Mouse (Mus musculus): ENCODE results near the gene Gusb. TPM values are rescaled to one million over a fixed set of nuclear protein-coding genes. Genes with fewer than 3 reads are reported as not detected.

Gusb gene
- polyA plus RNA-seq, 1 experiment from 2014 or later = 35.0 TPM

DNA sequence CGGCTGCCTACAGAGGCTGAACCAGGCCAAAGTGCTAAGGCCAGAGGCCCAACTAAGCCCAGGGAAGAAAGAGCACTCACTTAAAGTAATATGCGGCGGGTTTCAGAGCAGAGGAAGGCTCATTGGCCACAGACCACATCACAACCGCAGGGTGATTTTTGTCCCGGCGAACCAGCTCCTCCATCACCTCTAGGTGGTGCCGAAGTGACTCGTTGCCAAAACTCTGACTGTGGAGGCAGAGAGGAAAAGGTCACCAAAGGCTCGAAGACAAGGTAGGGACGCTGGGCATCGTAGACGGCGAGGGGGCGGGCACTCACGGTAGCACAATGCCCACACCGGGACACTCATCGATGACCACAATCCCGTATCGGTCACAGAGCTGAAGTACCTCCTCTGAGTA, 5.1 kb downstream of the Gusb start:
- 71% methylated on average over 19 of the region's 19 CpGs for WGBS
- H3K27ac ChIP-seq (ENCODE audit: low read depth, low read length) = no peak overlapping the region
- no peaks in the 10 kb centered on the region; the same call in 1 of the 2 replicates for H3K4me1 ChIP-seq (replicated peaks; ENCODE audit: control insufficient read depth, insufficient read depth, low read length)
- H3K9me3 ChIP-seq (ENCODE audit: control insufficient read depth, low read length) = no peaks in the 10 kb centered on the region
- H3K4me2 ChIP-seq (replicated peaks; ENCODE audit: low read depth, low read length) = no peak overlapping the region
- H3K4me3 ChIP-seq (ENCODE audit: low read depth, low read length) = no peak overlapping the region
- H3K9ac ChIP-seq (ENCODE audit: low read depth, low read length) = no peak overlapping the region
- H3K36me3 ChIP-seq (ENCODE audit: control insufficient read depth, insufficient read depth, low read length) = no peaks in the 10 kb centered on the region
- DNase-seq (ENCODE audit: low spot score) (no peak), ATAC-seq (ENCODE audit: low FRiP score) (no peak)
- no peaks in the 10 kb centered on the region for H3K27me3 ChIP-seq (ENCODE audit: control insufficient read depth, insufficient read depth, low read length)

DNA sequence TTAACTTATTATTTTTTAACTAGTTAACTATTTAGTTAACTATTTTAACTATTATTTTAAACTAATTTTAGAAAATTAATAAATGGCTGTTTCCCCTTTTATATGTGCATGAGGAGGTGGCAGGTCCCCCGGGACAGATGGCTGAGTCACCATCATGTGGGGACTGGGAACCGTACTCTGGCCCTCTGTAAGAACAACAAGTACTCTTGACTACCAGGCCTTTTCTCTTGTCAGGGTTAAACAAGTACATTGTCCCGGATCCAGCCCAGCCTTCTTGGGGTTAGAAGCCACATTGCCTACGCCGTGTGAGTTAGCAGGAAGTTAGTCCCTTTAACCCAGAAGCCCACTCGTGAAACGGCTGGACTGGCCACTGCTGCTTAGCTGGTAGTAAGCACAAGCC, 7.9 kb downstream of the Gusb start:
- H3K4me3 ChIP-seq (ENCODE audit: low read depth, low read length) = no peak overlapping the region
- ATAC-seq (ENCODE audit: low FRiP score) (no peak), DNase-seq (ENCODE audit: low spot score) (no peak)
- H3K4me1 ChIP-seq (replicated peaks; ENCODE audit: control insufficient read depth, insufficient read depth, low read length) = no peaks in the 10 kb centered on the region
- H3K9me3 ChIP-seq (ENCODE audit: control insufficient read depth, low read length) = no peaks in the 10 kb centered on the region
- H3K4me2 ChIP-seq (replicated peaks; ENCODE audit: low read depth, low read length) = no peak overlapping the region
- H3K27ac ChIP-seq (ENCODE audit: low read depth, low read length) = no peak overlapping the region
- H3K27me3 ChIP-seq (ENCODE audit: control insufficient read depth, insufficient read depth, low read length) = no peaks in the 10 kb centered on the region
- no peak overlapping the region for H3K9ac ChIP-seq (ENCODE audit: low read depth, low read length)
- H3K36me3 ChIP-seq (ENCODE audit: control insufficient read depth, insufficient read depth, low read length) = no peaks in the 10 kb centered on the region
- WGBS = 92% methylated on average over 7 of the region's 7 CpGs

GRCm38 (mm10) chr5:129993374-129993773, 9.5 kb downstream of the Gusb start:
- no peaks in the 10 kb centered on the region for H3K27me3 ChIP-seq (ENCODE audit: control insufficient read depth, insufficient read depth, low read length)
- no peaks in the 10 kb centered on the region for H3K36me3 ChIP-seq (ENCODE audit: control insufficient read depth, insufficient read depth, low read length)
- no peak overlapping the region for H3K4me3 ChIP-seq (ENCODE audit: low read depth, low read length)
- H3K9me3 ChIP-seq (ENCODE audit: control insufficient read depth, low read length) = no peaks in the 10 kb centered on the region
- no peak overlapping the region for H3K4me2 ChIP-seq (replicated peaks; ENCODE audit: low read depth, low read length)
- DNase-seq (ENCODE audit: low spot score) = no peak
- H3K27ac ChIP-seq (ENCODE audit: low read depth, low read length) = no peak overlapping the region
- ATAC-seq (ENCODE audit: low FRiP score) = no peak
- H3K4me1 ChIP-seq (replicated peaks; ENCODE audit: control insufficient read depth, insufficient read depth, low read length) = no peaks in the 10 kb centered on the region
- WGBS = 91% methylated on average over 14 of the region's 14 CpGs
- no peak overlapping the region for H3K9ac ChIP-seq (ENCODE audit: low read depth, low read length)

- no peaks in the 10 kb centered on the region for H3K36me3 ChIP-seq (ENCODE audit: control insufficient read depth, insufficient read depth, low read length)
- ATAC-seq (ENCODE audit: low FRiP score) (no peak), DNase-seq (ENCODE audit: low spot score) (no peak)
- H3K4me2 ChIP-seq (replicated peaks; ENCODE audit: low read depth, low read length) = no peak overlapping the region
- no peaks in the 10 kb centered on the region for H3K27me3 ChIP-seq (ENCODE audit: control insufficient read depth, insufficient read depth, low read length)
- H3K27ac ChIP-seq (ENCODE audit: low read depth, low read length) = no peak overlapping the region
- 91% methylated on average over 5 of the region's 5 CpGs for WGBS
- H3K9me3 ChIP-seq (ENCODE audit: control insufficient read depth, low read length) = no peaks in the 10 kb centered on the region
- H3K9ac ChIP-seq (ENCODE audit: low read depth, low read length) = no peak overlapping the region
- H3K4me3 ChIP-seq (ENCODE audit: low read depth, low read length) = no peak overlapping the region
- no peaks in the 10 kb centered on the region for H3K4me1 ChIP-seq (replicated peaks; ENCODE audit: control insufficient read depth, insufficient read depth, low read length)
Observed at GRCm38 (mm10) chr5:129991898-129992297, 11.0 kb downstream of the Gusb start.

DNA sequence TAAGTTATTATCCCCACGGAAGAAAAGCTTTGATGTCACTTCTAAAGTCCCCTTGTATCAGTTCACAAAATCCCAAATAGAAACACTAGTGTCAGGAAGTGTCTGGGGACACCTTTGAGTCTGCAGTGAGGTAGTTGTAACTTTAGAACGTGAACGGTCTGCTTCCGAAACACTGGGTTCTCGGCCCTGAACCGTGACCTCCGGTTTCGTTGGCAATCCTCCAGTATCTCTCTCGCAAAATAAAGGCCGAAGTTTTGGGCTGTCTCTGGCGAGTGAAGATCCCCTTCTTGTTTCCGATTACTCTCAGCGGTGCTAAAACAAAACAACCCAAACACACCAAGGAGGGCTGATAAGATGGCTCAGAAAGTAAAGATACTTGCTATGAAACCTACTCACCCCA, 13.5 kb downstream of the Gusb start:
- no peak overlapping the region for H3K9ac ChIP-seq (ENCODE audit: low read depth, low read length)
- no peaks in the 10 kb centered on the region for H3K36me3 ChIP-seq (ENCODE audit: control insufficient read depth, insufficient read depth, low read length)
- no peaks in the 10 kb centered on the region for H3K9me3 ChIP-seq (ENCODE audit: control insufficient read depth, low read length)
- no peak overlapping the region for H3K4me3 ChIP-seq (ENCODE audit: low read depth, low read length)
- H3K4me1 ChIP-seq (replicated peaks; ENCODE audit: control insufficient read depth, insufficient read depth, low read length) = no peaks in the 10 kb centered on the region
- ATAC-seq (ENCODE audit: low FRiP score) (no peak), DNase-seq (ENCODE audit: low spot score) (no peak)
- no peak overlapping the region for H3K27ac ChIP-seq (ENCODE audit: low read depth, low read length)
- WGBS = 88% methylated on average over 13 of the region's 13 CpGs
- no peak overlapping the region for H3K4me2 ChIP-seq (replicated peaks; ENCODE audit: low read depth, low read length)
- no peaks in the 10 kb centered on the region for H3K27me3 ChIP-seq (ENCODE audit: control insufficient read depth, insufficient read depth, low read length)

DNA sequence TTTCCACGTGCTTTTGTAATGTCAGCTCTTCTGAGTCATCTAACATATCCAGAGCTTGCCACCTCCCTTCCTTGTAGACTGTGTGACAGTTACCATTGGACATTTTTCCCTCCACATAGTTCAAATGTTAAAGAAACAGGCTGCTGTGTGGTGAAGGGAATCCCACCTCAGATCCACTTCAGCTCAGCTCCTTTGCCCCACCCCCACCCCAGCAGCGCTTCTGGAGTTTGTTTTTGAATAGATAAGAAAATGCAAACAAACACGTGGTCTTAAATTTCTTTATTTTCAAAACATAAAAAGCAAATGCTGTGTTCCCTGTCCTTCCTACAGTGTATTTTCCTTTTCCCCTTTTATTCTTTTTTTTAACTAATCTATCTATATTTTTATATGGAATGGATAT, 22.6 kb downstream of the Gusb start:
- ATAC-seq (ENCODE audit: low FRiP score) (no peak), DNase-seq (ENCODE audit: low spot score) (no peak)
- Histone ChIP-seq H3K4me3 (ENCODE audit: low read depth, low read length) (no peak overlapping the region), H3K9me3 (ENCODE audit: control insufficient read depth, low read length) (no peaks in the 10 kb centered on the region), H3K4me1 (replicated peaks; ENCODE audit: control insufficient read depth, insufficient read depth, low read length) (no peaks in the 10 kb centered on the region), H3K4me2 (replicated peaks; ENCODE audit: low read depth, low read length) (no peak overlapping the region), H3K27ac (ENCODE audit: low read depth, low read length) (no peak overlapping the region), H3K36me3 (ENCODE audit: control insufficient read depth, insufficient read depth, low read length) (no peaks in the 10 kb centered on the region), H3K9ac (ENCODE audit: low read depth, low read length) (no peak overlapping the region), H3K27me3 (ENCODE audit: control insufficient read depth, insufficient read depth, low read length) (no peaks in the 10 kb centered on the region)
- WGBS = 74% methylated on average over 3 of the region's 3 CpGs

DNA sequence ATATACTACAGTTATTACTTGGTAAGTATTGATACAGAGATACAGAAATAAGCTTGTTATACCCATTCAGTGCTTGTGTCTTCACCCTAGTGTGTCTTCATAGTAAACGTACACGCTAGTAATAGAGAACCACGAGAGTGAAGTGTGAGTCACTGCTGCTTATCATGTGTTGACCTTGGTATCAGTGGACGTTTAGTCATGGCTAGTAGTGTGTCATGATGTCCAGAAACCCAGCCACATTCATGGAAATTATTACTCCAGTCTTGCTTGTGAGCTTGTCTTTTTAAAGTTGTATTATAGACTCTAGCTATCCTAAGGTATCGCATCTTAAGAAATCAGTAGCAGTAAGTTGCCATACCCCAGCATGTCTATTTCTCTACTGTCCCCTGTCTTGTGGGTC, 24.2 kb downstream of the Gusb start:
- Histone ChIP-seq H3K9ac (ENCODE audit: low read depth, low read length) (no peak overlapping the region), H3K27ac (ENCODE audit: low read depth, low read length) (no peak overlapping the region), H3K4me3 (ENCODE audit: low read depth, low read length) (no peak overlapping the region), H3K4me2 (replicated peaks; ENCODE audit: low read depth, low read length) (no peak overlapping the region), H3K4me1 (replicated peaks; ENCODE audit: control insufficient read depth, insufficient read depth, low read length) (no peaks in the 10 kb centered on the region), H3K27me3 (ENCODE audit: control insufficient read depth, insufficient read depth, low read length) (no peaks in the 10 kb centered on the region), H3K9me3 (ENCODE audit: control insufficient read depth, low read length) (no peaks in the 10 kb centered on the region), H3K36me3 (ENCODE audit: control insufficient read depth, insufficient read depth, low read length) (no peaks in the 10 kb centered on the region)
- ATAC-seq (ENCODE audit: low FRiP score) (no peak), DNase-seq (ENCODE audit: low spot score) (no peak)
- WGBS = 91% methylated on average over 5 of the region's 5 CpGs

- Histone ChIP-seq H3K4me3 (ENCODE audit: low read depth, low read length) (no peak overlapping the region), H3K4me1 (replicated peaks; ENCODE audit: control insufficient read depth, insufficient read depth, low read length) (no peaks in the 10 kb centered on the region), H3K9ac (ENCODE audit: low read depth, low read length) (no peak overlapping the region), H3K36me3 (ENCODE audit: control insufficient read depth, insufficient read depth, low read length) (no peaks in the 10 kb centered on the region), H3K4me2 (replicated peaks; ENCODE audit: low read depth, low read length) (no peak overlapping the region), H3K27ac (ENCODE audit: low read depth, low read length) (no peak overlapping the region), H3K27me3 (ENCODE audit: control insufficient read depth, insufficient read depth, low read length) (no peaks in the 10 kb centered on the region), H3K9me3 (ENCODE audit: control insufficient read depth, low read length) (no peaks in the 10 kb centered on the region)
- DNase-seq (ENCODE audit: low spot score) = no peak
- ATAC-seq (ENCODE audit: low FRiP score) = no peak
- 87% methylated on average over 4 of the region's 4 CpGs for whole genome bisulfite sequencing
Observed at GRCm38 (mm10) chr5:129977768-129978167, 25.1 kb downstream of the Gusb start.

- Histone ChIP-seq H3K27ac (ENCODE audit: low read depth, low read length) (no peak overlapping the region), H3K9me3 (ENCODE audit: control insufficient read depth, low read length) (no peaks in the 10 kb centered on the region), H3K4me2 (replicated peaks; ENCODE audit: low read depth, low read length) (no peak overlapping the region), H3K4me1 (replicated peaks; ENCODE audit: control insufficient read depth, insufficient read depth, low read length) (no peaks in the 10 kb centered on the region), H3K36me3 (ENCODE audit: control insufficient read depth, insufficient read depth, low read length) (no peaks in the 10 kb centered on the region), H3K27me3 (ENCODE audit: control insufficient read depth, insufficient read depth, low read length) (no peaks in the 10 kb centered on the region), H3K9ac (ENCODE audit: low read depth, low read length) (no peak overlapping the region), H3K4me3 (ENCODE audit: low read depth, low read length) (no peak overlapping the region)
- DNase-seq (ENCODE audit: low spot score) = no peak
- 89% methylated on average over 4 of the region's 4 CpGs for WGBS
- no peak for ATAC-seq (ENCODE audit: low FRiP score)
Observed at GRCm38 (mm10) chr5:129974866-129975311, 28.0 kb downstream of the Gusb start.

All from hindbrain, embryonic 11.5 days (tissue).